Mouse (Mus musculus): ENCODE measurements at regions not wholly inside any gene's neighbourhood (a gene's known extent, or its start where the extent isn't known, plus 50 kb on each side); places are given as distances from the start of the nearest gene placed in this dataset.

- TF ChIP-seq CTCF (IDR thresholded peaks at IDR 0.05; ENCODE audit: low read depth) (no peak), EP300 (IDR thresholded peaks at IDR 0.05; ENCODE audit: low read depth) (no peak)
Measured at GRCm38 (mm10) chr16:45034401-45034800, 58.8 kb upstream of the Ccdc80 start.
